Mouse (Mus musculus) lung, embryonic 16.5 days (tissue): ENCODE measurements at regions not wholly inside any gene's neighbourhood (a gene's known extent, or its start where the extent isn't known, plus 50 kb on each side); places are given as distances from the start of the nearest gene placed in this dataset.
A peak's percentile ranks its signal among the peaks of the same experiment; 100 is the strongest.

Experiments
- ATAC-seq: fragments of 200-750 bp; cut with Nextera tagmentation; 2 replicates; pipeline ENCODE4 v1.8.0; 2017; ENCODE audit warnings: low read depth, mild to moderate bottlenecking, moderate library complexity
- H3K27ac ChIP-seq: fragments of 300-500 bp; sonication (generic); 2 replicates; pipeline ENCODE4 v1.5.1; 2014; ENCODE audit warnings: mild to moderate bottlenecking, control low read depth, low read length
- H3K27me3 ChIP-seq: fragments of 300-500 bp; sonication (generic); 2 replicates; pipeline ENCODE4 v1.6.1; 2014; ENCODE audit warnings: low read depth, low read length, mixed read lengths; ENCODE audit not compliant: control insufficient read depth, insufficient read depth
- H3K36me3 ChIP-seq: fragments of 300-500 bp; sonication (generic); 2 replicates; pipeline ENCODE4 v1.6.1; 2014; ENCODE audit warnings: low read length; ENCODE audit not compliant: control insufficient read depth, insufficient read depth
- H3K4me1 ChIP-seq: fragments of 300-500 bp; sonication (generic); replicated peaks from 2 replicates; pipeline ENCODE4 v1.6.1; 2014; ENCODE audit warnings: low read length, mixed read lengths; ENCODE audit not compliant: control insufficient read depth, insufficient read depth
- H3K4me2 ChIP-seq: fragments of 300-500 bp; sonication (generic); 2 replicates; pipeline ENCODE4 v1.6.1; 2014; ENCODE audit warnings: low read depth, low read length, control low read depth
- H3K4me3 ChIP-seq: fragments of 300-500 bp; sonication (generic); 2 replicates; pipeline ENCODE4 v1.5.1; 2014; ENCODE audit warnings: mild to moderate bottlenecking, low read length, control low read depth
- H3K9ac ChIP-seq: fragments of 300-500 bp; sonication (generic); 2 replicates; pipeline ENCODE4 v1.6.1; 2014; ENCODE audit warnings: low read length, control low read depth
- H3K9me3 ChIP-seq: fragments of 300-500 bp; sonication (generic); 2 replicates; pipeline ENCODE4 v1.6.1; 2016; ENCODE audit warnings: low read length; ENCODE audit not compliant: control insufficient read depth
- WGBS: fragments of 180-500 bp; shearing (Covaris S2); extraction: QIAGEN DNeasy Blood & Tissue Kit; methylation state at CpG from one replicate; pipeline ENCODE4 v1.1.7; 2014; 5-methylcytosine and 5-hydroxymethylcytosine counted together

- no peak overlapping the region for H3K4me3 ChIP-seq
- no peaks in the 10 kb centered on the region for H3K36me3 ChIP-seq
- no peak overlapping the region for H3K4me2 ChIP-seq
- no peak overlapping the region for H3K9ac ChIP-seq
- H3K27me3 ChIP-seq, result no peaks in the 10 kb centered on the region
- peaks cover 9% of the 10 kb centered on the region for H3K4me1 ChIP-seq
- no peak overlapping the region for H3K27ac ChIP-seq
- WGBS, result 42% methylated on average over 16 of the region's 16 CpGs
- peak; percentile 56 for ATAC-seq
- H3K9me3 ChIP-seq, result no peaks in the 10 kb centered on the region; the same call in 1 of the 2 replicates
These were observed 91.5 kb upstream of the Gadd45a start for GRCm38 (mm10) chr6:67128503-67129463.

DNA sequence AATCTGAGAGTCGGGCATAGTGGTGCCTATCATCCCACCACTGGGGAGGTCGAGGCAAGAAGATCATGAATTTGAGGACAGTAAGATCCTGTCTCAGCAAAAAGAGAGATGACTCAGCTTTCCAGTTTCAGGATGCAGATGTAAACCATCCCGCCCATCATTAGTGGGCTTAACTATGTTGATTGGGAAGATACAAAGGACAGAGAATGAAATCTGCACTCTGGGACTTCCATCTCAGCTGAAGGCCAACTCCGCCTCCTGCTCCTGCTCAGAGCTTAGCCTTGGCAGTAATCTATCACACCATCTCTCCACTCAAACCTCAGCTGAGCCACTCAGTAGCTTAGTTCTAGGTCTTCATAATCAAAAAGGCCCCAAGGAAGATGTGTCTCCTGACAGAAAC, 90.5 kb upstream of the Gadd45a start:
- no peaks in the 10 kb centered on the region for H3K36me3 ChIP-seq
- no peak overlapping the region for H3K4me3 ChIP-seq
- H3K4me1 ChIP-seq, result peaks cover 9% of the 10 kb centered on the region
- H3K27me3 ChIP-seq, result no peaks in the 10 kb centered on the region
- 82% methylated on average over 4 of the region's 4 CpGs for WGBS
- no peak overlapping the region for H3K4me2 ChIP-seq
- H3K9ac ChIP-seq, result no peak overlapping the region
- H3K27ac ChIP-seq, result no peak overlapping the region
- no peak for ATAC-seq
- H3K9me3 ChIP-seq, result no peaks in the 10 kb centered on the region; the same call in 1 of the 2 replicates

DNA sequence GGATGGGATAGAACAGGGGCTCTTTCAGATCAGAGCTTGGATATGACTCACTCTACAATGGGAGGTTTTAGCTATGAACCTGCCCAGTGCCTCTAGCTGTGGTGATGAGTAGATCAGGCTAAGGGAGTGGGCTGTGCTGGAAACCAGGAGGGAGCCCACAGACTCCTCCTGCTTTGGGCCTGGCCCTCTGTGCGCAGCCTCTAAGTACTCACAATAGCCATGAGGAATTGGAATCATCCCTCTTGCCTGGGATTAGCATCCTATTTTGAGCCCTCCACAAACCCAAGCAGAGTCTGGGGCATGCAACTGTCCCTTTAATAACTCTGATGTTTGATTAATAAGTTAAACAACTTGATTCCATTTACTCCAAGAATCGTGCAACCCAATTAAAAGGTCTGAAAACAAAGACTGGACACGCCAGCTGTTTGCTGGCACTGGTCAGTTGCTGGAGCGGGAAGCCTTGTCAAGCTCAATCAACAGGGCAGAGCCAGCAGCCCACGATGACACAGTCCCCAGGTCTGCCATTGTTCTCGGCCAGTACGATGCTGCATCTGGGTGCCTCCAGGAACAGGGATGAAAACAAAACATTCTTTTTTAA, 88.6 kb upstream of the Gadd45a start:
- H3K4me2 ChIP-seq, result no peak overlapping the region
- H3K27ac ChIP-seq, result no peak overlapping the region
- no peaks in the 10 kb centered on the region for H3K27me3 ChIP-seq
- no peak for ATAC-seq
- peaks cover 9% of the 10 kb centered on the region for H3K4me1 ChIP-seq
- H3K9ac ChIP-seq, result no peak overlapping the region
- H3K9me3 ChIP-seq, result no peaks in the 10 kb centered on the region
- no peaks in the 10 kb centered on the region for H3K36me3 ChIP-seq
- H3K4me3 ChIP-seq, result no peak overlapping the region
- 73% methylated on average over 7 of the region's 7 CpGs for WGBS

DNA sequence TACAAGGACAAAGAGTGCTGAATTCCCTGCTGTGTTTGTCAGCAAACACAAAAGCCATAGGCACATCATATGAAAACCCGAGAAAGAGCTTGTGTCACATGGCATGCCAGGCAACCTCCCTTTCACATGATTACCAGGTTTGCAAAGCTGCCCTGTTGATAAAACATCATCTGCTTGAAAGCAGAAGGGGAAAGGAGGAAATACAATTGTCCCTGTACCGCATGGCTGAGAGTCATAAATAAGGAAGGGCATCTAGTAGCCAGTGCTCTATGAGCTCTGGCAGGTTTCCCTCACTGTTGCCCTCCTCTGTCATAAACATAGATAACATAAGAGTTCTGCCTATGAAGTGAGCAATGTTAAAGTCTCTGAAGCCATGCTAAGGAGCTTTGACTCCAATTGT, 86.8 kb upstream of the Gadd45a start:
- no peak for ATAC-seq
- Histone ChIP-seq H3K27ac (no peak overlapping the region), H3K9me3 (no peaks in the 10 kb centered on the region), H3K4me1 (peaks cover 7% of the 10 kb centered on the region), H3K36me3 (no peaks in the 10 kb centered on the region), H3K4me2 (no peak overlapping the region), H3K27me3 (no peaks in the 10 kb centered on the region), H3K4me3 (no peak overlapping the region), H3K9ac (no peak overlapping the region)
- 59% methylated on average over 2 of the region's 2 CpGs for WGBS

- H3K4me1 ChIP-seq, result no peaks in the 10 kb centered on the region
- H3K36me3 ChIP-seq, result no peaks in the 10 kb centered on the region
- no peak overlapping the region for H3K4me3 ChIP-seq
- WGBS, result 68% methylated on average over 4 of the region's 4 CpGs
- no peak for ATAC-seq
- H3K9me3 ChIP-seq, result no peaks in the 10 kb centered on the region
- H3K9ac ChIP-seq, result no peak overlapping the region
- H3K27ac ChIP-seq, result no peak overlapping the region
- no peaks in the 10 kb centered on the region for H3K27me3 ChIP-seq
- H3K4me2 ChIP-seq, result no peak overlapping the region
These were observed 85.8 kb upstream of the Gadd45a start for GRCm38 (mm10) chr6:67123071-67123470.

DNA sequence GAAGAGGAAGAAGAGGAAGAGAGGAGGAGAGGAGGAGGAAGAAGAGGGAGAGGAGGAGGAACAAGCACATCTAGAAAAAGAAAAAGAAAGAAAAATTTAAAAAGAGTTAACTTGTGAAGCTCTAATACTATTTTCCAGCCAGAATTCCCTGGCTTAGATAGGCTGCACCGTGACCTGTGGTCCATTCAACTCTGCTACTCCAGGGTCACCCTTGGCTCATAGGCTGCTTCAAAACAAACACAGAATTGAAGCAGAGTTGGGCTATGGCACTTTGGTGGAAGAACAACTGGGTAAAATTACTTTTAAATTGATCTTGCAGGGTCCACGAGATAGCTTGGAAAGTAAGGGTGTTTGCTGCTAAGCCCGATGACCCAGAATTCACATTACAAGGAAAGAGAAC, 79.0 kb upstream of the Gadd45a start:
- Histone ChIP-seq H3K4me3 (no peak overlapping the region), H3K27me3 (no peaks in the 10 kb centered on the region), H3K4me1 (0 out of 2 replicates have a peak, but pooled peaks cover 9% of the 10 kb centered on the region), H3K4me2 (no peak overlapping the region), H3K9ac (no peak overlapping the region), H3K36me3 (no peaks in the 10 kb centered on the region), H3K27ac (no peak overlapping the region), H3K9me3 (no peaks in the 10 kb centered on the region)
- no peak for ATAC-seq
- WGBS, result 67% methylated on average over 3 of the region's 3 CpGs

- Histone ChIP-seq H3K36me3 (no peaks in the 10 kb centered on the region), H3K9ac (no peak overlapping the region), H3K4me3 (no peak overlapping the region), H3K9me3 (no peaks in the 10 kb centered on the region), H3K4me1 (0 out of 2 replicates have a peak, but pooled peaks cover 9% of the 10 kb centered on the region), H3K4me2 (no peak overlapping the region), H3K27ac (no peak overlapping the region), H3K27me3 (no peaks in the 10 kb centered on the region)
- peak; percentile 74 for ATAC-seq
- 34% methylated on average over 1 of the region's 1 CpGs for WGBS
These were observed 78.4 kb upstream of the Gadd45a start for GRCm38 (mm10) chr6:67115505-67116303.

DNA sequence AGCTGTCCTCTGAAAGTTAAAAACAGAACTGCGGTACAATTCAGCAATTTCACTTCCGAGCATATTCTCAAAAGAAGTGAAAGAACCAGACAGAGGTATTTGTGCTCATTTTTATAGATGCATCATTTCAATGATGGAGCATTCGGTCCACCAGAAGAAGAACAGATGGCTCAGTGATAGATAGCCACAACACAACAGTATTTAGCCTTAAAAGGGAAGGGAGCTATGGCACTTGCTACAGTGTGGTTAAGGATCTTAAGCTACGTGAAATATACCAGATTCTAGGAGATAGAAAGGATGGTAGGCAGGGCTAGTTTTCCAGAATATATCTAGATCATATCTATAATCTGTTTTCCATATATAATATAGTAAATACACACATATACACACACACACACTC, 77.5 kb upstream of the Gadd45a start:
- no peaks in the 10 kb centered on the region for H3K36me3 ChIP-seq
- H3K9me3 ChIP-seq, result no peaks in the 10 kb centered on the region

More for the DNA sequence above, 77.5 kb upstream of the Gadd45a start:
- H3K27ac ChIP-seq, result no peak overlapping the region
- no peak overlapping the region for H3K9ac ChIP-seq
- ATAC-seq, result no peak
- WGBS, result 81% methylated on average over 4 of the region's 4 CpGs
- H3K4me3 ChIP-seq, result no peak overlapping the region
- no peak overlapping the region for H3K4me2 ChIP-seq
- H3K4me1 ChIP-seq, result 0 out of 2 replicates have a peak, but pooled peaks cover 9% of the 10 kb centered on the region
- no peaks in the 10 kb centered on the region for H3K27me3 ChIP-seq
